8 mouse cellular contexts compared by ENCODE assay signal in the genomic region with DNA sequence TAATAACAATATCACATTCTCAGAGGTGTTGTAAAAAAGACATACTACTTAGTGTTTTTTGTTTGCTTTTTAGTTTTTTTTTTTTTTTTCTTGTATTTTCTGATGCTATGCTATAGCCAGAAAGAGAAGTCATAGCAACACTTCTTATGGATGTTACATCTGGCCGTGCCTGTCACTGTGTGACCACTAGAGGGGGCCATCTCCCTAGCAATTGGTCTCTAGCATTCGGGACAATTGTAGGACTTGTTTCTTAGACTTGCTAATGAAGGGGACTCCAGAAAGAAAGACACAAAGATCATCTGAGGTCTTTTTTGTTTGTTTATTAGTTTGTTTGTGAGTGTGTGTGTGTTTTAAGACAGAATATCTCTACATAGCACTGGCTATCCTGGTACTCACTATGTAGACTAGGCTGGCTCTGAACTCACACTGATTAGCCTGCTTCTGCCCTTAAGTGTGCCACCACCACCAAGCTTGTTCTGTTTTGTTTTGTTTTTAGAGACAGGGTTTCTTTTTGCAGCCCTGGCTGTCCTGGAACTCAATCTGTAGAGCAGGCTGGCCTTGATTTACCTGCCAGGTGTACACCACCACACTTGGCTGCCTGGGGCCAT. TPM values are rescaled to one million over a fixed set of nuclear protein-coding genes. Genes with fewer than 3 reads are reported as not detected.
A peak's percentile ranks its signal among the peaks of the same experiment; 100 is the strongest.
DNase-seq lines count a peak whose midpoint lies in the region; ATAC-seq and TF ChIP-seq lines count a peak whose summit lies in the region.

No protein-coding gene starts in this region.

- no peak overlapping the region for H3K27ac ChIP-seq in layer of hippocampus, adult 2 months

- peak; percentile 94 for TF ChIP-seq CTCF in E14TG2a.4 (conservative IDR thresholded peaks at IDR 0.05; ENCODE audit: low read length)
- TF ChIP-seq CTCF in layer of hippocampus, adult 2 months (conservative IDR thresholded peaks at IDR 0.05), result peak; percentile 93

- H3K36me3 ChIP-seq in E14TG2a.4 (ENCODE audit: insufficient read depth, low read length), result peaks cover 37% of the 10 kb centered on the region

- ATAC-seq in frontal cortex, adult (ENCODE audit: low TSS enrichment), result peak; percentile 66

- DNase-seq in adrenal gland, adult (ENCODE audit: inconsistent age in 2 of 2, low spot score in 1 of 2), result peak; percentile 47 to 83
- DNase-seq in adrenal gland, adult 8-10 months, result no peak
- DNase-seq in cerebellum, adult 18-20 months, result peak; percentile 46 to 64
- peak; percentile 61 to 78 for DNase-seq in layer of hippocampus, adult 2 months (ENCODE audit: low spot score in 2 of 2)
- peak; percentile 69 for DNase-seq in lung, postnatal 14 days
- DNase-seq in right cerebral cortex, postnatal 10 days (ENCODE audit: low spot score in 2 of 2), result peak; percentile 69 to 86

- no peaks in the 10 kb centered on the region for H3K9me3 ChIP-seq in E14TG2a.4 (ENCODE audit: low read length)

- peaks cover 3% of the 10 kb centered on the region for H3K4me1 ChIP-seq in E14TG2a.4 (replicated peaks; ENCODE audit: low read depth, low read length)

- H3K27me3 ChIP-seq in E14TG2a.4 (ENCODE audit: insufficient read depth, low read length), result no peaks in the 10 kb centered on the region

- no peak overlapping the region for H3K4me3 ChIP-seq in E14TG2a.4 (replicated peaks; ENCODE audit: low read length)
- H3K4me3 ChIP-seq in layer of hippocampus, adult 2 months, result no peak overlapping the region

RNA-seq across cellular contexts. Expression of gene Necap1, which starts 18.3 kb away (rescaled TPM):
- total RNA-seq in adrenal gland, adult 8-10 months (2022), result 10 to 100 TPM; 56.7 to 65.7 (median 58.1) TPM
- 100 to 1,000 TPM; 201 to 210 TPM for total RNA-seq in layer of hippocampus, adult 2 months (2021)

RNA-seq across cellular contexts. Expression of gene Clec4a1, which starts 29.1 kb away (rescaled TPM):
- 1 to 10 TPM; 1.7 to 3.9 (median 3.3) TPM for total RNA-seq in adrenal gland, adult 8-10 months (2022)
- total RNA-seq in layer of hippocampus, adult 2 months (2021), result under 1 TPM; 0.22 to 0.61 TPM

RNA-seq across cellular contexts. Expression of gene C3ar1, which starts 36.6 kb away (rescaled TPM):
- total RNA-seq in adrenal gland, adult 8-10 months (2022), result 10 to 100 TPM in 2 of 4 experiments, 1 to 10 TPM in 2; 3.6 to 14.5 (median 8.7) TPM
- total RNA-seq in layer of hippocampus, adult 2 months (2021), result under 1 TPM; 0.54 to 0.61 TPM

RNA-seq across cellular contexts. Expression of gene Clec4a3, which starts 59.8 kb away (rescaled TPM):
- total RNA-seq in adrenal gland, adult 8-10 months (2022), result 1 to 10 TPM; 5.1 to 9.0 (median 6.4) TPM
- total RNA-seq in layer of hippocampus, adult 2 months (2021), result under 1 TPM; 0.37 to 0.38 TPM
